Mouse (Mus musculus) liver (tissue): Measurements from ENCODE around the gene Tcf7l2.

ENCODE experiments used
- DNase-seq: peaks from one replicate; pipeline ENCODE4 v3.0.0-alpha.2; 2020; ENCODE audit warnings: mixed read lengths

Gene Tcf7l2

GRCm38 (mm10) chr19:55732499-55732898 is 9.1 kb upstream of the Tcf7l2 start:
- DNase-seq = peak; percentile 29

- DNase-seq = no peak
These were observed 8.6 kb upstream of the Tcf7l2 start for GRCm38 (mm10) chr19:55732994-55733393.

GRCm38 (mm10) chr19:55736016-55736415 is 5.6 kb upstream of the Tcf7l2 start:
- no peak for DNase-seq

- DNase-seq = no peak
These were observed 1.9 kb upstream of the Tcf7l2 start for GRCm38 (mm10) chr19:55739713-55740112.

- no peak for DNase-seq
These were observed 724 bp upstream of the Tcf7l2 start for GRCm38 (mm10) chr19:55740753-55741438.

GRCm38 (mm10) chr19:55742386-55743000 is 873 bp downstream of the Tcf7l2 start:
- peak; percentile 26 for DNase-seq

- peak; percentile 53 for DNase-seq
These were observed 1.5 kb downstream of the Tcf7l2 start for GRCm38 (mm10) chr19:55743001-55743556.

- DNase-seq = peak; percentile 47
These were observed 2.2 kb downstream of the Tcf7l2 start for GRCm38 (mm10) chr19:55743557-55744441.

GRCm38 (mm10) chr19:55744576-55745191 is 3.1 kb downstream of the Tcf7l2 start:
- DNase-seq = no peak

GRCm38 (mm10) chr19:55745192-55745578 is 3.6 kb downstream of the Tcf7l2 start:
- DNase-seq = no peak

- DNase-seq = no peak
These were observed 4.6 kb downstream of the Tcf7l2 start for GRCm38 (mm10) chr19:55746241-55746640.

GRCm38 (mm10) chr19:55747237-55747925 is 5.8 kb downstream of the Tcf7l2 start:
- no peak for DNase-seq

GRCm38 (mm10) chr19:55747926-55748291 is 6.3 kb downstream of the Tcf7l2 start:
- no peak for DNase-seq

GRCm38 (mm10) chr19:55748801-55749200 is 7.2 kb downstream of the Tcf7l2 start:
- DNase-seq = no peak

- DNase-seq = no peak
These were observed 7.9 kb downstream of the Tcf7l2 start for GRCm38 (mm10) chr19:55749532-55749931.

- DNase-seq = no peak
These were observed 8.4 kb downstream of the Tcf7l2 start for GRCm38 (mm10) chr19:55750048-55750447.

- DNase-seq = no peak
These were observed 8.8 kb downstream of the Tcf7l2 start for GRCm38 (mm10) chr19:55750465-55750864.

- no peak for DNase-seq
These were observed 11.2 kb downstream of the Tcf7l2 start for GRCm38 (mm10) chr19:55752861-55753260.

- DNase-seq = no peak
These were observed 12.7 kb downstream of the Tcf7l2 start for GRCm38 (mm10) chr19:55754303-55754702.

GRCm38 (mm10) chr19:55755462-55755861 is 13.8 kb downstream of the Tcf7l2 start:
- no peak for DNase-seq

GRCm38 (mm10) chr19:55756707-55757106 is 15.1 kb downstream of the Tcf7l2 start:
- no peak for DNase-seq

GRCm38 (mm10) chr19:55757403-55757802 is 15.8 kb downstream of the Tcf7l2 start:
- no peak for DNase-seq
